Mouse (Mus musculus) forebrain, embryonic 15.5 days (tissue): Measurements from ENCODE around the gene Cops7a. TPM values are rescaled to one million over a fixed set of nuclear protein-coding genes. Genes with fewer than 3 reads are reported as not detected.

ENCODE experiments used
- ATAC-seq: fragments of 200-750 bp; cut with Nextera tagmentation; replicated peaks from 2 replicates; pipeline ENCODE4 v1.8.0; 2017; ENCODE audit warnings: mild to moderate bottlenecking, moderate TSS enrichment, moderate library complexity
- H3K27ac ChIP-seq: fragments of 300-500 bp; sonication (generic); replicated peaks from 2 replicates; pipeline ENCODE4 v1.5.1; 2015; ENCODE audit warnings: mild to moderate bottlenecking, inconsistent platforms
- H3K27me3 ChIP-seq: fragments of 300-500 bp; sonication (generic); 2 replicates; pipeline ENCODE4 v1.6.1; 2015; ENCODE audit warnings: inconsistent platforms
- H3K36me3 ChIP-seq: fragments of 300-500 bp; sonication (generic); 2 replicates; pipeline ENCODE4 v1.6.1; 2015; ENCODE audit warnings: mild to moderate bottlenecking, inconsistent platforms
- H3K4me1 ChIP-seq: fragments of 300-500 bp; sonication (generic); 2 replicates; pipeline ENCODE4 v1.6.1; 2015; ENCODE audit warnings: inconsistent platforms
- H3K4me2 ChIP-seq: fragments of 300-500 bp; sonication (generic); replicated peaks from 2 replicates; pipeline ENCODE4 v1.6.1; 2015; ENCODE audit warnings: mild to moderate bottlenecking, inconsistent platforms
- H3K4me3 ChIP-seq: fragments of 300-500 bp; sonication (generic); 2 replicates; pipeline ENCODE4 v1.5.1; 2015; ENCODE audit warnings: mild to moderate bottlenecking, inconsistent platforms
- H3K9ac ChIP-seq: fragments of 300-500 bp; sonication (generic); replicated peaks from 2 replicates; pipeline ENCODE4 v1.6.1; 2015; ENCODE audit warnings: mild to moderate bottlenecking, inconsistent platforms
- H3K9me3 ChIP-seq: fragments of 300-500 bp; sonication (generic); 2 replicates; pipeline ENCODE4 v1.6.1; 2016; ENCODE audit warnings: inconsistent platforms
- whole genome bisulfite sequencing: fragments of 180-500 bp; shearing (Covaris S2); methylation state at CpG from one replicate; pipeline ENCODE4 v1.1.7; 2015; ENCODE audit warnings: mixed read lengths; 5-methylcytosine and 5-hydroxymethylcytosine counted together
- polyA plus RNA-seq: library from polyadenylated mRNA; unstranded; fragments of >200 nt; fragmentation: Nextera tagmentation; extraction: Ambion mirVana; gene quantifications from 2 replicates; pipeline ENCODE4 v1.2.1, GENCODE M21; 2015

Gene Cops7a
- polyA plus RNA-seq, 1 experiment from 2014 or later, result 90.2 TPM

DNA sequence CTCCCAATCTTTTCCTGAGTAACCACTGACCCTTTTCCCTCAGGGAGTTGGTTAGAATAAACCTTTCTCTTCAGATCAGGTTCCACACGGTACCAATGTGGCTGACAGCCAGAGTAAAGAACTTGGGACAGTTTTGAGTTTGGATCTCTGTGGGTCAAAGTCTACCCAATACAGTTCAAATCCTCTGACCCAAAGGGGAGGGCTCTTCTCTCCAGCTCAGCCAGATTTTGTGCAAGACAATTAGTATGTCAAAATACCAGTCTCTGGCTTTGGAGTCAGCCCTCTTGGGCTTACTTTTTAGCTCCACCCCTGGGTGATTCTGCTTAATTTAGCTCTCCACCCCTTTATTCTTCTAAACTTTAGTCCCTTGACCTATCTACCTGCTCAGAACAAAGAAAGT is 35.1 kb downstream of the Cops7a start:
- no peak for ATAC-seq
- 26% methylated on average over 1 of the region's 1 CpGs for WGBS

DNA sequence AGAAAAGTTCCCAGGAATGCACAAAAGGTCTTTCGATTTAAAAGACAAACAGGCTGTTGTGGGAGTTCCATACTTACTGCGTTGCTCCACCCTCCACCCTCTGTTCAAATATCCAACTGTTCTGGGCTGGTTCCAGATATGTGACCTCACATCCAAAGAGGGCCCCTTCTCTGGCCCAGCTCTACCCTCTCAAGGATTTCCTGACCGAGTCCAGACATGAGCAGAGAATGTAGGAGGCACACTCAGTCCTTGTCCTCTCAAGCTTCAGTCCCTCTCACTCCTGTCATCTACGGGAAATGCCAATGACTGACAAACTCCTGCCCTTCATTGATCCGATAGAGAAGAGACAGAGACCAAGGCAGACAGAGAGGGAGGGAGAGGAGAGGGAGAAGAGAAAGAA is 39.4 kb downstream of the Cops7a start:
- no peak overlapping the region for H3K4me2 ChIP-seq
- H3K36me3 ChIP-seq, result no peaks in the 10 kb centered on the region
- ATAC-seq, result no peak
- H3K9me3 ChIP-seq, result no peaks in the 10 kb centered on the region
- H3K27ac ChIP-seq, result no peak overlapping the region
- H3K4me1 ChIP-seq, result peaks cover 12% of the 10 kb centered on the region
- H3K27me3 ChIP-seq, result no peaks in the 10 kb centered on the region
- 43% methylated on average over 5 of the region's 5 CpGs for WGBS
- H3K9ac ChIP-seq, result no peak overlapping the region
- H3K4me3 ChIP-seq, result no peak overlapping the region

More for the DNA sequence above, 35.1 kb downstream of the Cops7a start:
- peak overlapping the region; percentile 99 for H3K9ac ChIP-seq
- peak overlapping the region; percentile 94 for H3K4me3 ChIP-seq
- H3K27me3 ChIP-seq, result no peaks in the 10 kb centered on the region
- no peaks in the 10 kb centered on the region for H3K9me3 ChIP-seq
- peak overlapping the region; percentile 96 for H3K27ac ChIP-seq
- peak overlapping the region; percentile 48 for H3K4me2 ChIP-seq
- H3K36me3 ChIP-seq, result peaks cover 20% of the 10 kb centered on the region
- peaks cover 20% of the 10 kb centered on the region for H3K4me1 ChIP-seq

DNA sequence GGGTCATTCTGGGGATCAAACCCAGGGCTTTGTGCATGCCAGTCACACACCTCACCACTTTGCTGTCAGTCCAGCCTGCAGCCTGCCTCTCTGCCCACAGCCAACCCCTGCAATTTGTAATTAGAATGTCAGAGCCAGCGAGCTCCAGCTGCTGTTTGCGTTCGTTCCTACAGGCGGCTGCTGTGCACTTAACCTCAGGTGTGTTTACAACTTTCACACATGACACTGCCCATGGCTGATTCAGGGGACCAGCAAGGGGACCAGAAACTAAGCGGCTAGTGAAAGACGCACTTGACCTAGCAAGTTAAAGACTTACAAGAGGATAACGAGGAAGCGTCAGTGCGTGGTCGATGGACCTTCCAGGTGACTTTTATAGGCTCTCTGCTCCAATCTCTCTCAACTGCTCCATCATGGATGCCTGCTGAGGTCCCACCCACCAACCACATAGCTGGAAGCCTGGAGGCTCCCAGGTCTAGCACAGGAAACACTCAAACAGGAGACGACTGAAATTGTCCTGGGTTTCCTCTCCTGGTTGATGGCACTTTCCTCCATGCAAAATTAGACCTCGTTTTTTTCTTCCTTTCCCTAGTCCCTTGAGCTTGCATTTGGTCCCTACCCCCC is 40.1 kb downstream of the Cops7a start:
- Histone ChIP-seq H3K27ac (no peak overlapping the region), H3K4me1 (peaks cover 15% of the 10 kb centered on the region), H3K27me3 (no peaks in the 10 kb centered on the region), H3K36me3 (no peaks in the 10 kb centered on the region), H3K4me2 (no peak overlapping the region), H3K4me3 (no peak overlapping the region), H3K9ac (no peak overlapping the region), H3K9me3 (no peaks in the 10 kb centered on the region)
- 38% methylated on average over 12 of the region's 12 CpGs for WGBS
- ATAC-seq, result no peak

DNA sequence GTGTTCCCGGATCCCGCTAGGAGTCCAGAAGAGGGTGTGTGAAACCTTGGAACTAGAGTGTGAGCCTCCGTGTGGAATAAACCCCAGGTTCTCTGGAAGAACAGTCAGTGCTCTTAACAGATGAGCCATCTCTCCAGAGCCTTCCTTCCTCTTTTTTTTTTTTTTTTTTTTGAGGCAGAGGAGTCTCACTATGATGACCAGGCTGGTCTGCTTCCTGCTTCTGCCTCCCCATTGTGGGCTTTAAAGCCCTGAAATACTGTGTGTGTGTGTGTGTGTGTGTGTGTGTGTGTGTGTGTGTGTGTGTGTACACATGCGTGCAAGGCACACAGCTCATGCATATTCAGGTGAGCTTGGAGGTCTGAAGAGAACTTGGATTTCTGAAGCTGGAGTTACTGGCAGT is 43.8 kb downstream of the Cops7a start:
- Histone ChIP-seq H3K4me1 (peaks cover 29% of the 10 kb centered on the region), H3K4me3 (no peak overlapping the region), H3K36me3 (no peaks in the 10 kb centered on the region), H3K9ac (no peak overlapping the region), H3K27me3 (no peaks in the 10 kb centered on the region), H3K27ac (peak overlapping the region; percentile 100), H3K9me3 (no peaks in the 10 kb centered on the region), H3K4me2 (no peak overlapping the region)
- no peak for ATAC-seq
- 62% methylated on average over 4 of the region's 4 CpGs for WGBS

DNA sequence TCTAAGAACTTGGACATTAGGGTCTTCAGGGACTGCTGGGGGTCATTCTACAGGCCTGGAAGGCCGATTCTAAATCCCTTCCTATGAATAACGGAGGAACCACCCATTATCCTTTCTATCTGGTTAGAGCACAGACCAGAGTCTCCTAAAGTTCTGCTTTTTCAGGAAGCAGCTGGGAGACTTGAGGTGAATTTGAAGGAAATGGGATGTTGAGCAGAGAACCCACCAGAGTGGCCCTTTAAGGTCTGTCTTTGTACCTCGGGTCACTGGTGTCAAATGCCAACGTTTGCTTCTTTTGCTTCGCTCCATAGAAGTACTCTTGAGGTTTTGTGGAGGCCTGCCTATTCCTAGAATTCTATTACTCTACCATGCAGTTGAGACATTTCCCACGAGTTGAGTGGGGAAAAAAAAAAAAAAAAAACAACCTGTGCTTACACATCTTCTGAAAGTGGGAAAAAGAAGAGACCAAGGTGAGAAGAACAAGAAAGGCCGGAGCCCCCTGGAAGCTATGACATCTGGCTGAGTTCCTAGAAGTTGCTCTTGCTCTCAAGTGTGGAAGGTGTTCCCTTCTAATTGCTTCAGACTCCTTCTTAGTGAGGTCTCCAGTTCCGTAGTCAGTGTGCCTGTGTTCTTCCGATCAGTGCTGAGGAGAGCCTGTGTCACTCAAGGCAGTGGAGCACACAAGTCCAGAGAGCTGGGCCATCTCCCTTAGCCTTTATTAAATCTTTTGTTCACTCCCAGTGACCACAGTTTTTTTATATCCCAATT is 44.8 kb downstream of the Cops7a start:
- Histone ChIP-seq H3K4me3 (peak overlapping the region; percentile 94), H3K4me2 (peak overlapping the region; percentile 97), H3K4me1 (peaks cover 32% of the 10 kb centered on the region), H3K9ac (peak overlapping the region; percentile 34), H3K9me3 (no peaks in the 10 kb centered on the region), H3K27ac (peak overlapping the region; percentile 100), H3K27me3 (no peaks in the 10 kb centered on the region), H3K36me3 (no peaks in the 10 kb centered on the region)
- 28% methylated on average over 9 of the region's 9 CpGs for WGBS
- no peak for ATAC-seq

DNA sequence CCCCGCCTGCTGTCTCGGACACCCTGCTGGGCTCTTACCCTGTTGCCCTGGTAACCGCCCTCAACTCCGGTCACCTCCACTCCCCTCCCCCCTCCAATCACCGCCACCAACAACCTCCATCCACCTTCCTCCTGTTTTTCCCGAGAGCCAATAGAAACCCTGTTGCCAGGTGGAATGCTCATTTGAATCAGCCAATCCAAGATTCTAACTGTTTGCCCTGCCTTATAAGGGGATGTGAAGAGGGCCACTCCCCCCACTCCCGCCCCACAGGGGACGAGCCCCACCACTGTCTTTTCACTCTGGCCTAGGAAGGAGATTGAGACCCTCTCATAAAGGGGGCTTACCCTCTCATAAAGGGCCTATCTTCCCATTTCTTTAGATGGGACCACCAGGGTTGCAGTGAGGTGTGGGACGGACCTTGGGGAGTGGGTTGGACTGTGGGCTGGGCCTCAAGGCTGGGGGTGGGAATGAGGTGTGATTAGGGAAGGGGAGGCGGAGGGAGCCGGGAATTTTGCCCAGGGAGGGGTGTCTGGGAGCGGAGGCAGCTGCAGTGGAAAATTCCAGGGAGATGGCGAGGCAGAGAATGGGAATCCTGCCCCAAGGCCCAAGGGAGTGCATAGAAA is 45.5 kb downstream of the Cops7a start, which contains the start of gene Ptms:
Gene Ptms, minus strand, starts transcription at position 409 of the 623 bp plus-strand sequence.
- Histone ChIP-seq H3K27me3 (no peaks in the 10 kb centered on the region), H3K4me1 (peaks cover 39% of the 10 kb centered on the region), H3K9ac (peak within 1 kb of the TSS; percentile 34), H3K4me3 (peak within 1 kb of the TSS; percentile 94), H3K27ac (peak within 1 kb of the TSS; percentile 100), H3K36me3 (peaks cover 2% of the 10 kb centered on the region; the same call in 1 of the 2 replicates), H3K4me2 (peak within 1 kb of the TSS; percentile 97), H3K9me3 (no peaks in the 10 kb centered on the region)
- under 1% methylated on average over 13 of the region's 13 CpGs for WGBS
- peak; percentile 86 for ATAC-seq

DNA sequence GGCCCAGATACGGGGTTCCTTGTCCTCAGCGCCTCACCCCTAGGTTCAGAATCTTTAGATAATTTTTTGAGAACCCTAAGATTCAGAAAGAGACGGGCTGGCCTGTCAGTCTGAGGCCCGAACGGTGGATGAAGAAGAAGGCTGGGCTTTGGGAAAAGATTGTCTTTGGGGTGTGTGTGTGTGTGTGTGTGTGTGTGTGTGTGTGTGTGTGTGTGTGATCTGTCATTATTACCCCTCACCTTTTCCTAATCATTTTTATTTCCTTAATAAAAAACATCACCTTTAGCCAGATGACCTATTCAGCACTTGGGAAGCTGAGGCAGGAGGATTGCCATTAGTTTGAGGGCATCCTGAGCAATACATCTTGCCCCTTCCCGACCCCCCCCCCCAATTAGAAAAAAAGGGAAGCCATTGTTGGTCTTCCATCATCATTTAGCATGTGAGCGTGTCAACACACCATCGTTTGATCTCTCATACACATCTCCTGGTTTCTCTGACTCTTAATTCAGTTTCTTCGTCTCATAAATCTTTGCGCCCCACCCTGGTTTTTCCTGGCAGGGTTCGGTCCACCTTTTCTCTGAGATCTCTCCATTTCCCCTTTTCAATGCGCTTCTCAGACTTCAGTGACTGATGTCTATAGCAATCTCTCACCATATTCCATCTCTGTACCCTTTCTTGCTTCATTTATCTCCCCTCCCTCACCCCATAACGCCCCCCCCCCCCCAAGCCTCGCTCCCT is 46.3 kb downstream of the Cops7a start:
- Histone ChIP-seq H3K4me2 (peak overlapping the region; percentile 97), H3K27ac (peak overlapping the region; percentile 100), H3K9me3 (no peaks in the 10 kb centered on the region), H3K27me3 (no peaks in the 10 kb centered on the region), H3K4me1 (peaks cover 46% of the 10 kb centered on the region), H3K36me3 (peaks cover 9% of the 10 kb centered on the region), H3K9ac (peak overlapping the region; percentile 100), H3K4me3 (peak overlapping the region; percentile 94)
- ATAC-seq, result no peak
- WGBS, result 15% methylated on average over 13 of the region's 14 CpGs

DNA sequence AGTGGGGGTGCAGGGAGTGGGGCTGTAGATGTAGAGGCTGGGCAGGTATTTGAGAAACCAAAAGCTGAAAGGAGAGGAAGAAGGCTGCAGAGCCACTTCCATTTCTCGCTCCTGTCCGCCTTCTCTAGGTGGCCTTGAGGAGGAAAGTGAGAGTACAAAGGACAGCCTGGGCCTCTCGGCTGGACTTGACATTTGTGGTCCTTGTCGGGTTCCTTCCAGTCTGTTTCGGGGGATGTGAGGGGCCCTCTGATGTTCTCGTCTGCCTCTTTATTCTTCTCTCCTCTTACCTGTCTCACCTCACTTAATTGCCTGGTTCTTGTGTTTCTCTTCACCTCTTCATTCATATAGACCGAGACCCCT is 47.0 kb downstream of the Cops7a start:
- Histone ChIP-seq H3K4me2 (peak overlapping the region; percentile 97), H3K9me3 (no peaks in the 10 kb centered on the region), H3K4me1 (peaks cover 51% of the 10 kb centered on the region), H3K9ac (peak overlapping the region; percentile 100), H3K36me3 (peaks cover 17% of the 10 kb centered on the region), H3K27me3 (no peaks in the 10 kb centered on the region), H3K27ac (peak overlapping the region; percentile 100), H3K4me3 (peak overlapping the region; percentile 94)
- ATAC-seq, result no peak
- WGBS, result 7% methylated on average over 7 of the region's 7 CpGs

DNA sequence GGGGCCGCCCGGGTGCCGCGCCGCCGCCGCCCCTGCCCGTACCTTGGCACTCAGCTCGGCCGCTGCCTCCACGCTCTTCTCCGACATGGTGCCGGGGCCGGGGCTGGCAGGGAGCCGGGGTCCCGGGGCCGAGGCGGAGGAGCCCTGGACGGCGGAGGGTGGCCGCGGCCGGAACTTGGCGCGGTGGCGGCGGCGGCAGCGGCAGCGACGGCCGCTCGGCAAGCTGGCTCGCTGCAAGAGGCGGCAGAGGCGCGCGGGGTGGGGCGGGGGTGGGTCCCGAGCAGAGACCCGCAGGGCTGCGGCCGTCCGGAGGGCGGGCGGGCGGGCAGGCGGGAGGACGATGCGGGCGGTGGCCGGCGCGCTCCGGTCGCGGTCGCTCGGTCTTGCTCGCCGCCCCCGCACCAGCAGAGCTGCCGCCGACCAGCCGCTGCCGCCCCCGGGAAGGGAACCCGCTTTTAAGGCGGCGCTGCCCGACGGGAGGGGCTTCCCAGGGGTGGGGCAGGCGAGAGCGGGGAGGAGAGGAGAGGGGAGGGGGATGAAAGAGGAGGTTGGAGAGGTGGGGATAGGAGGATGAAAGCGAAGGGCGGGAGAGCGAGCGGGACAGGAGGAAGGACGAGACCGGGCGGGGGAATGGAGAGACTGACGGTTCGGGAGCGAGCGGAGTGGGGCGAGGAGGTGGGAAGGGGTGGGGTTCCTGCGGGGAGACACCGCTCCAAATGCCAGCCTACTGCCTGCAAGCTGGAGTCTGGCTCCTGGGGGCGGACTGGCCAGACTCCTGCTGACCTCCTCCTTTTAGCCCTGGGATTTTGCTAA is 47.6 kb downstream of the Cops7a start:
- Histone ChIP-seq H3K4me2 (peak overlapping the region; percentile 97), H3K4me1 (peaks cover 51% of the 10 kb centered on the region), H3K27ac (peak overlapping the region; percentile 100), H3K27me3 (no peaks in the 10 kb centered on the region), H3K4me3 (peak overlapping the region; percentile 94), H3K36me3 (peaks cover 23% of the 10 kb centered on the region), H3K9me3 (no peaks in the 10 kb centered on the region), H3K9ac (peak overlapping the region; percentile 100)
- peak; percentile 66 for ATAC-seq
- WGBS, result under 1% methylated on average over 73 of the region's 89 CpGs

DNA sequence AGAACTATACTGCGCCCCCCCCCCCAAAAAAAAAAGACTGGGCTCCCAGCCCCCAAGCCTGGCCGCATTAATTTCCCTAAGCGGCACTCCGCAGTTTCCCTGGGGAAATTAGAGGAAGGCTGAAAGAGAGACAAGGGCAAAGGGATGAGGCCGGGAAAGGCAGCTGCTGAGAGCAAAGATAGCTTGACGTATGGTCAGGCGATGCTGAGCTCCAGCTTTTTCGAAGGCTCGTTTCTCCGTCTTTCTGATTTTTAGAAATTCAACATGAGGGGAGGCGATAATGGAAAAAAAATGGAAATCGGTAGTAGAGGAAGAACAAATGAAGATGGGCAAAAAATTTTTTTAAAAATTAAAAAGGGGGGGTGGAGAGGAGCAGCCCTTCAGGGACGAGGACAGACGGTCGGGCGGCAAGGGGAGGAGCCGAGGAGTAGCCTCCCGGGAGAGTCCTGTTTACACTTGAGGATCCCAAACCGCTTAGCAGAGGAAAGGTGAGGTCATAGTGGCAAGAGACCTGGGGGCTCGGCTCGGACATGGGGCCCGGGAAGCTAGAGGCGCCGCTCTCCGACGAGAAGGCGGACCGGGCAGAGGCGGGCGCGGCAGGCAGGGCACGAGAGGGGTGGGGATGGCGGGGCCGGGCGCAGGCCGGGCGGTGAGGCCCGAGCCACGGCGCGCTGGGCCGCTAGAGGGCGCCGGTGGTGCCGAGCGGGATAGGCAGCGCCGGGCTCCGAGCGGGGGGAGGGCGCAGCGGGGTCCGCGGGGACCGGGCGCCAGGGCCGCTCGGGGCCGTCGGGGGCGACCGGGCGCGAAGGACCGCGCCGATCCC is 48.4 kb downstream of the Cops7a start:
- Histone ChIP-seq H3K27ac (peak overlapping the region; percentile 100), H3K9me3 (no peaks in the 10 kb centered on the region), H3K4me2 (peak overlapping the region; percentile 97), H3K9ac (peak overlapping the region; percentile 100), H3K4me3 (peak overlapping the region; percentile 94), H3K36me3 (peaks cover 27% of the 10 kb centered on the region), H3K27me3 (no peaks in the 10 kb centered on the region), H3K4me1 (peaks cover 51% of the 10 kb centered on the region)
- WGBS, result under 1% methylated on average over 63 of the region's 67 CpGs
- peak; percentile 66 for ATAC-seq
